Mouse (Mus musculus): ENCODE measurements around the gene Ctsf. TPM values are rescaled to one million over a fixed set of nuclear protein-coding genes. Genes with fewer than 3 reads are reported as not detected.

Ctsf gene
- total RNA-seq, 2 experiments from 2014 or later, result 2.7 to 2.9 TPM

GRCm38 (mm10) chr19:4905979-4906794, 51.3 kb downstream of the Ctsf start, which contains the start of gene Bbs1:
TSS of gene Bbs1 (minus strand) at chr19:4906628.
- ATAC-seq (replicated peaks; ENCODE audit: low FRiP score, low TSS enrichment, poor library complexity, severe bottlenecking), result peak; percentile 64

- ATAC-seq (replicated peaks; ENCODE audit: low FRiP score, low TSS enrichment, poor library complexity, severe bottlenecking), result peak; percentile 63; the same call in 1 of the 2 replicates
Observed at GRCm38 (mm10) chr19:4908107-4908506, 53.2 kb downstream of the Ctsf start.

DNA sequence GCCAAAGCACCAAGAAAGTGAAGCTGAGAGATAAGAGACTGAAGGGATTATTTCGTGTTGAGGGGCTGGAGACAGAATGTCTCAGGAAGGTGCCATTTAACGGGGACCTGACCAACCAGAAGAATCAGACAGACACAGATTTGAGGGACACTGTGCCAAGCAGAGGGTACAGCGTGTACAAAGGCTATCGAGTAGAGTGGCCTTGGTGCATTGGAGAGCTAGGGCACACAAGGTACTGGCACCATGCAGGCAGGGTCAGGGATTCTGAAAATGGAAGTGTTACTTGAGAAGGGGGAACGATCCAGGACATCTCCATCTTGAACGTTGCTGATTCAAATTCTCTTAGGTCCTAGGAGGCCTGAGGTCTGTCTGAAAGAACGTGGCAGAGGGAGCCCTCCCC, 54.4 kb downstream of the Ctsf start:
- no peak for ATAC-seq (replicated peaks; ENCODE audit: low FRiP score, low TSS enrichment, poor library complexity, severe bottlenecking)

Other genes with a start within 250 kb of the Ctsf start
- gene Lrfn4, start 239.5 kb upstream of the Ctsf start, total RNA-seq (2014; fragmentation: Nextera tagmentation), result 0.92 and 2.6 TPM in 2 replicates
- 1.1 and 2.4 TPM in 2 replicates for gene Lrfn4, start 239.5 kb upstream of the Ctsf start, total RNA-seq (2017)
- gene Rce1, start 229.5 kb upstream of the Ctsf start, total RNA-seq (2014; fragmentation: Nextera tagmentation), result 23.0 and 38.5 TPM in 2 replicates
- 14.6 and 26.0 TPM in 2 replicates for gene Rce1, start 229.5 kb upstream of the Ctsf start, total RNA-seq (2017)
- 1.3 and 3.5 TPM in 2 replicates for gene Gm960, start 156.5 kb upstream of the Ctsf start, total RNA-seq (2014; fragmentation: Nextera tagmentation)
- gene Gm960, start 156.5 kb upstream of the Ctsf start, total RNA-seq (2017), result 2.4 TPM in 1 of 2 replicates, not detected in the other
- not detected in 2 replicates for gene Sptbn2, start 144.0 kb upstream of the Ctsf start, total RNA-seq (2014; fragmentation: Nextera tagmentation)
- gene Sptbn2, start 144.0 kb upstream of the Ctsf start, total RNA-seq (2017), result not detected in 2 replicates
- gene Rbm4b, start 98.6 kb upstream of the Ctsf start, total RNA-seq (2014; fragmentation: Nextera tagmentation), result 5.0 and 11.3 TPM in 2 replicates
- 9.9 and 19.2 TPM in 2 replicates for gene Rbm4b, start 98.6 kb upstream of the Ctsf start, total RNA-seq (2017)
- 51.9 and 59.4 TPM in 2 replicates for gene Rbm4, start 61.2 kb upstream of the Ctsf start, total RNA-seq (2014; fragmentation: Nextera tagmentation)
- gene Rbm4, start 61.2 kb upstream of the Ctsf start, total RNA-seq (2017), result 68.6 and 75.3 TPM in 2 replicates
- 29.3 and 59.5 TPM in 2 replicates for gene Gm21992, start 43.5 kb upstream of the Ctsf start, total RNA-seq (2014; fragmentation: Nextera tagmentation)
- 15.8 and 17.3 TPM in 2 replicates for gene Gm21992, start 43.5 kb upstream of the Ctsf start, total RNA-seq (2017)
- gene Rbm14, start 43.5 kb upstream of the Ctsf start, total RNA-seq (2014; fragmentation: Nextera tagmentation), result 74.2 and 76.1 TPM in 2 replicates
- 16.6 and 29.1 TPM in 2 replicates for gene Rbm14, start 43.5 kb upstream of the Ctsf start, total RNA-seq (2017)
- 75.1 and 81.3 TPM in 2 replicates for gene Ccs, start 15.8 kb upstream of the Ctsf start, total RNA-seq (2014; fragmentation: Nextera tagmentation)
- gene Ccs, start 15.8 kb upstream of the Ctsf start, total RNA-seq (2017), result 47.7 and 59.0 TPM in 2 replicates
- gene Ccdc87, start 15.8 kb upstream of the Ctsf start, total RNA-seq (2014; fragmentation: Nextera tagmentation), result not detected in 2 replicates
- gene Ccdc87, start 15.8 kb upstream of the Ctsf start, total RNA-seq (2017), result not detected in 2 replicates
- gene Actn3, start 22.8 kb downstream of the Ctsf start, total RNA-seq (2014; fragmentation: Nextera tagmentation), result 2.2 and 4.0 TPM in 2 replicates
- 1.0 TPM in 1 of 2 replicates, not detected in the other for gene Actn3, start 22.8 kb downstream of the Ctsf start, total RNA-seq (2017)
- 16.5 and 20.3 TPM in 2 replicates for gene Zdhhc24, start 23.5 kb downstream of the Ctsf start, total RNA-seq (2014; fragmentation: Nextera tagmentation)
- gene Zdhhc24, start 23.5 kb downstream of the Ctsf start, total RNA-seq (2017), result 8.8 and 13.2 TPM in 2 replicates
- 1.5 and 2.5 TPM in 2 replicates for gene Bbs1, start 51.5 kb downstream of the Ctsf start, total RNA-seq (2014; fragmentation: Nextera tagmentation)
- gene Bbs1, start 51.5 kb downstream of the Ctsf start, total RNA-seq (2017), result 0.65 TPM in 1 of 2 replicates, not detected in the other
- gene Dpp3, start 73.2 kb downstream of the Ctsf start, total RNA-seq (2014; fragmentation: Nextera tagmentation), result 53.8 and 62.2 TPM in 2 replicates
- 40.7 and 51.4 TPM in 2 replicates for gene Dpp3, start 73.2 kb downstream of the Ctsf start, total RNA-seq (2017)
- gene Peli3, start 88.0 kb downstream of the Ctsf start, total RNA-seq (2014; fragmentation: Nextera tagmentation), result 1.1 TPM in 1 of 2 replicates, not detected in the other
- gene Peli3, start 88.0 kb downstream of the Ctsf start, total RNA-seq (2017), result not detected in 2 replicates
- 58.5 and 60.3 TPM in 2 replicates for gene Mrpl11, start 107.0 kb downstream of the Ctsf start, total RNA-seq (2014; fragmentation: Nextera tagmentation)
- 41.4 and 91.0 TPM in 2 replicates for gene Mrpl11, start 107.0 kb downstream of the Ctsf start, total RNA-seq (2017)
- gene Npas4, start 135.2 kb downstream of the Ctsf start, total RNA-seq (2014; fragmentation: Nextera tagmentation), result not detected in 2 replicates
- gene Npas4, start 135.2 kb downstream of the Ctsf start, total RNA-seq (2017), result not detected in 2 replicates
- gene Slc29a2, start 168.7 kb downstream of the Ctsf start, total RNA-seq (2014; fragmentation: Nextera tagmentation), result 9.7 and 14.2 TPM in 2 replicates
- gene Slc29a2, start 168.7 kb downstream of the Ctsf start, total RNA-seq (2017), result 1.5 and 4.4 TPM in 2 replicates
- gene B4gat1, start 183.7 kb downstream of the Ctsf start, total RNA-seq (2014; fragmentation: Nextera tagmentation), result not detected in 2 replicates
- 1.5 TPM in 1 of 2 replicates, not detected in the other for gene B4gat1, start 183.7 kb downstream of the Ctsf start, total RNA-seq (2017)
- gene AC124502.3, start 183.8 kb downstream of the Ctsf start, total RNA-seq (2014; fragmentation: Nextera tagmentation), result 2.0 and 3.3 TPM in 2 replicates
- gene AC124502.3, start 183.8 kb downstream of the Ctsf start, total RNA-seq (2017), result 1.8 and 4.2 TPM in 2 replicates
- gene Brms1, start 186.2 kb downstream of the Ctsf start, total RNA-seq (2014; fragmentation: Nextera tagmentation), result 25.3 and 37.1 TPM in 2 replicates
- 30.3 and 36.7 TPM in 2 replicates for gene Brms1, start 186.2 kb downstream of the Ctsf start, total RNA-seq (2017)
- 0.89 and 1.3 TPM in 2 replicates for gene Rin1, start 195.4 kb downstream of the Ctsf start, total RNA-seq (2014; fragmentation: Nextera tagmentation)
- 0.66 TPM in 1 of 2 replicates, not detected in the other for gene Rin1, start 195.4 kb downstream of the Ctsf start, total RNA-seq (2017)
- gene Cd248, start 212.9 kb downstream of the Ctsf start, total RNA-seq (2014; fragmentation: Nextera tagmentation), result 3.2 and 3.3 TPM in 2 replicates
- gene Cd248, start 212.9 kb downstream of the Ctsf start, total RNA-seq (2017), result 0.27 and 4.1 TPM in 2 replicates
- gene Tmem151a, start 230.4 kb downstream of the Ctsf start, total RNA-seq (2014; fragmentation: Nextera tagmentation), result 1.2 TPM in 1 of 2 replicates, not detected in the other
- not detected in 2 replicates for gene Tmem151a, start 230.4 kb downstream of the Ctsf start, total RNA-seq (2017)
- 38.6 and 43.4 TPM in 2 replicates for gene Yif1a, start 233.4 kb downstream of the Ctsf start, total RNA-seq (2014; fragmentation: Nextera tagmentation)
- gene Yif1a, start 233.4 kb downstream of the Ctsf start, total RNA-seq (2017), result 7.5 and 13.6 TPM in 2 replicates
- 0.66 TPM in 1 of 2 replicates, not detected in the other for gene Cnih2, start 243.4 kb downstream of the Ctsf start, total RNA-seq (2014; fragmentation: Nextera tagmentation)
- gene Cnih2, start 243.4 kb downstream of the Ctsf start, total RNA-seq (2017), result not detected in 2 replicates